Mouse (Mus musculus) forebrain, postnatal 0 days (tissue): ENCODE measurements at regions not wholly inside any gene's neighbourhood (a gene's known extent, or its start where the extent isn't known, plus 50 kb on each side); places are given as distances from the start of the nearest gene placed in this dataset.

Source experiments
- ATAC-seq: fragments of 200-750 bp; cut with Nextera tagmentation; 2 replicates; pipeline ENCODE4 v1.8.0; 2017; ENCODE audit warnings: mild to moderate bottlenecking, moderate library complexity
- DNase-seq: peaks from one replicate; pipeline ENCODE4 v3.0.0-alpha.2; 2015
- H3K27ac ChIP-seq: fragments of 300-500 bp; sonication (generic); 2 replicates; pipeline ENCODE4 v1.5.1; 2014; ENCODE audit warnings: low read depth, mild to moderate bottlenecking, antibody characterized with exemption, low read length, moderate library complexity, mixed read lengths
- H3K27me3 ChIP-seq: fragments of 300-500 bp; sonication (generic); 2 replicates; pipeline ENCODE4 v1.6.1; 2014; ENCODE audit warnings: mild to moderate bottlenecking, low read length, mixed read lengths; ENCODE audit not compliant: insufficient read depth
- H3K36me3 ChIP-seq: fragments of 300-500 bp; sonication (generic); 2 replicates; pipeline ENCODE4 v1.6.1; 2014; ENCODE audit warnings: mild to moderate bottlenecking, moderate library complexity; ENCODE audit not compliant: insufficient read depth
- H3K4me1 ChIP-seq: fragments of 300-500 bp; sonication (generic); 2 replicates; pipeline ENCODE4 v1.6.1; 2014; ENCODE audit warnings: antibody characterized with exemption; ENCODE audit not compliant: insufficient read depth
- H3K4me2 ChIP-seq: fragments of 300-500 bp; sonication (generic); 2 replicates; pipeline ENCODE4 v1.6.1; 2014; ENCODE audit warnings: low read depth, mild to moderate bottlenecking, moderate library complexity
- H3K4me3 ChIP-seq: fragments of 300-500 bp; sonication (generic); 2 replicates; pipeline ENCODE4 v1.5.1; 2014; ENCODE audit warnings: low read depth, low read length, mixed read lengths
- H3K9ac ChIP-seq: fragments of 300-500 bp; sonication (generic); 2 replicates; pipeline ENCODE4 v1.6.1; 2014; ENCODE audit warnings: mild to moderate bottlenecking
- H3K9me3 ChIP-seq: fragments of 300-500 bp; sonication (generic); 2 replicates; pipeline ENCODE4 v1.6.1; 2016; ENCODE audit warnings: low read length
- CTCF ChIP-seq: sonication (generic); IDR thresholded peaks from 2 replicates; pipeline ENCODE4 v1.5.1; 2016; ENCODE audit warnings: antibody characterized with exemption, control low read depth, low read depth
- WGBS: fragments of 180-500 bp; shearing (Covaris S2); extraction: QIAGEN DNeasy Blood & Tissue Kit; methylation state at CpG from one replicate; pipeline ENCODE4 v1.1.7; 2014; 5-methylcytosine and 5-hydroxymethylcytosine counted together

GRCm38 (mm10) chr9:82484341-82484740, 345.0 kb upstream of the Irak1bp1 start:
- ATAC-seq (no peak), DNase-seq (no peak)
- Histone ChIP-seq H3K4me3 (no peak overlapping the region), H3K4me2 (no peak overlapping the region), H3K9me3 (no peaks in the 10 kb centered on the region), H3K27me3 (no peaks in the 10 kb centered on the region), H3K9ac (no peak overlapping the region), H3K27ac (no peak overlapping the region), H3K4me1 (no peaks in the 10 kb centered on the region), H3K36me3 (no peaks in the 10 kb centered on the region)
- WGBS = 84% methylated on average over 1 of the region's 1 CpGs
- no peak for TF ChIP-seq CTCF

- no peaks in the 10 kb centered on the region for H3K36me3 ChIP-seq
- ATAC-seq (no peak), DNase-seq (no peak)
- H3K27ac ChIP-seq = no peak overlapping the region
- H3K4me1 ChIP-seq = no peaks in the 10 kb centered on the region
- no peaks in the 10 kb centered on the region for H3K27me3 ChIP-seq
- no peak overlapping the region for H3K9ac ChIP-seq
- no peak overlapping the region for H3K4me2 ChIP-seq
- no peaks in the 10 kb centered on the region for H3K9me3 ChIP-seq
- no peak for TF ChIP-seq CTCF
- H3K4me3 ChIP-seq = no peak overlapping the region
Measured at GRCm38 (mm10) chr9:82493440-82493839, 335.9 kb upstream of the Irak1bp1 start.

DNA sequence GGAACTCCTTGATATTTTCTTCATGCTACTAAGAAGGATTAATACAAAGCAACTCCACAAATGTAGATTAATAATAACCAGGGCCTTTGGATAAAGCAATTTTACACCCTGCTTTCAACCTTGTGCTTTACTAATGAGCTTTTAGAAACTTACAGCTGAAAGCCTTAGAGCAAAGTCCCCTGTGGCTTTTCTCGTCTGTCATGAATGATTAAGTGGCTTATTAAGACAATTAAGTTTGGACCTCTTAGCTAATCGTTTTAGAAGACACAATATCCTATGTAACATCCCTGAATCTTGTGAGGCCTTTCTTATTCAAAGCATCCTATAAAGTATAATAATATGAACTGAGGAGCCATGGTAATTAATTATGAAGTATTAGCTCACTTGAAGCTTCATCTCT, 319.3 kb upstream of the Irak1bp1 start:
- TF ChIP-seq CTCF = no peak
- H3K27me3 ChIP-seq = no peaks in the 10 kb centered on the region
- H3K27ac ChIP-seq = no peak overlapping the region
- WGBS = 6% methylated on average over 2 of the region's 2 CpGs
- H3K4me3 ChIP-seq = no peak overlapping the region
- no peak overlapping the region for H3K9ac ChIP-seq
- H3K4me1 ChIP-seq = no peaks in the 10 kb centered on the region
- no peaks in the 10 kb centered on the region for H3K36me3 ChIP-seq
- ATAC-seq (no peak), DNase-seq (no peak)
- H3K4me2 ChIP-seq = no peak overlapping the region
- no peaks in the 10 kb centered on the region for H3K9me3 ChIP-seq

DNA sequence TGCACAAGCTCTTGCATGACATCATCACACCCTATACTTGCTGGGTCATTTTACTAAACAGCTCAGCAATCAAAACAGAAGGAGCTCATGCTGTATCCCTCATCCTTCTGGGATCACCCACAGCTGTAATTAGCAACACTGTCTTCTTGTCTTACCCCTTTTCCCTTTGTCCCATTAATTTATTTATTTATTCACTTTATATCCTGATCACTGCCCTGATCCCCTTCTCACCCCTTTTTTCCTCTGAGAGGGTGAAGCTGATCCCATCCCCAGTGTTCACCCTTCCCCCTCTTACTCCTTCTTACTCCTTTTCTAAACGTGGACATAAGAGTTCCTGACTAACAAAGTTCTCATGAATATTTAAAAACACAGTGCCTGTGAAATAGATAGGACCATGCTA, 310.3 kb upstream of the Irak1bp1 start:
- Histone ChIP-seq H3K4me3 (no peak overlapping the region), H3K4me1 (no peaks in the 10 kb centered on the region), H3K27ac (no peak overlapping the region), H3K36me3 (no peaks in the 10 kb centered on the region), H3K9me3 (no peaks in the 10 kb centered on the region), H3K4me2 (no peak overlapping the region), H3K27me3 (no peaks in the 10 kb centered on the region), H3K9ac (no peak overlapping the region)
- WGBS = 0% methylated on average over 1 of the region's 1 CpGs
- DNase-seq (no peak), ATAC-seq (no peak)
- no peak for TF ChIP-seq CTCF

- Histone ChIP-seq H3K9ac (no peak overlapping the region), H3K4me3 (no peak overlapping the region), H3K9me3 (no peaks in the 10 kb centered on the region), H3K4me1 (no peaks in the 10 kb centered on the region), H3K4me2 (no peak overlapping the region), H3K27ac (no peak overlapping the region), H3K27me3 (no peaks in the 10 kb centered on the region), H3K36me3 (no peaks in the 10 kb centered on the region)
- TF ChIP-seq CTCF = no peak
- ATAC-seq (peak; percentile 32; the same call in 1 of the 2 replicates), DNase-seq (no peak)
- 67% methylated on average over 8 of the region's 8 CpGs for WGBS
Measured at GRCm38 (mm10) chr9:82527867-82528385, 301.4 kb upstream of the Irak1bp1 start.

DNA sequence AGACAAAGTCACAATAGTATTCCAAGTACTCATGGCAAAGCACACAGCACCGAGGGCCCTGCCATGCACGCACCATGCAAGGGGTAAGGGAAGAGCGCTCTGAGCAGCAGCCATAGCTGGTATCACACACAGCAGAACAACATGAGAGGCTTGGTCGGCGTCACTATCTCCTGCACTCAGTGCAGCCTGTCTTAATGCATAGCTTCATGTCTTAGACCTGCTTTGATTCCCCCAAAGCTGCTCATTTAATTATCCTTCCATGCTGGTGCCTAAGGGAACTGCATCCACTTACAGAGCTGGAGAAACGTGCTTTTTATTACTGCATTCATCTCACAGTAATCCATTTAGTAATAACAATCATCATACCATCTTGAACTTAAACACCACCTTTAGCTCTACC, 276.6 kb upstream of the Irak1bp1 start:
- Histone ChIP-seq H3K4me1 (no peaks in the 10 kb centered on the region), H3K9ac (no peak overlapping the region), H3K27ac (no peak overlapping the region), H3K4me2 (no peak overlapping the region), H3K36me3 (no peaks in the 10 kb centered on the region), H3K9me3 (no peaks in the 10 kb centered on the region), H3K27me3 (no peaks in the 10 kb centered on the region), H3K4me3 (no peak overlapping the region)
- no peak for TF ChIP-seq CTCF
- ATAC-seq (no peak), DNase-seq (no peak)
- WGBS = 77% methylated on average over 6 of the region's 6 CpGs

DNA sequence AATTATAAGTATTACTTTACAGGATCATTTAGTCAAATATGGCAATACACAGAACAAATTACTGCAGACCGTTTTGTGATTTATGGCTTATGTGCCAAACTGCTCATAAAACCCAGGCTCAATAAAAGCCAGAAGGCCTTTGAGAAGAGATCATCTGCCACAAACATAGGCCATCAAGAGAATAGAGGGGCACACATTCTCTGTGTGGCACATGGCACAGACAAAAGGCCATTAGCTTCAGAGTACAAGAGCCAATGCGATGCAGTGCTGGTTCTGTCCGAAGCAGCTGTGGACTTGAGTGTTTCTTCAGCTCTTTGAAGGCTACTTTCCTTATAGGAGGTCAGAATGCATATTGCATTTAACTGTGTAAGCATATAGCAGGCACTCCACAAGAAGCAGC, 276.1 kb upstream of the Irak1bp1 start:
- Histone ChIP-seq H3K27ac (no peak overlapping the region), H3K9me3 (no peaks in the 10 kb centered on the region), H3K4me1 (no peaks in the 10 kb centered on the region), H3K4me3 (no peak overlapping the region), H3K27me3 (no peaks in the 10 kb centered on the region), H3K4me2 (no peak overlapping the region), H3K36me3 (no peaks in the 10 kb centered on the region), H3K9ac (no peak overlapping the region)
- TF ChIP-seq CTCF = no peak
- WGBS = 79% methylated on average over 3 of the region's 3 CpGs
- no peak for ATAC-seq
- no peak for DNase-seq
